Mouse (Mus musculus) CH12.LX (cell line): ENCODE results near the gene Stx8. TPM values are rescaled to one million over a fixed set of nuclear protein-coding genes. Genes with fewer than 3 reads are reported as not detected.

ENCODE experiments used
- DNase-seq: peaks from one replicate; pipeline ENCODE4 v3.0.0-alpha.2; 2013; ENCODE audit errors: extremely low read depth
- H3K27ac ChIP-seq: 2 replicates; pipeline ENCODE4 v1.5.1; 2012; ENCODE audit warnings: low read depth, mild to moderate bottlenecking, control low read depth, moderate library complexity; ENCODE audit not compliant: insufficient read depth
- H3K27me3 ChIP-seq: replicated peaks from 2 replicates; pipeline ENCODE3; 2012; ENCODE audit warnings: inconsistent platforms
- H3K36me3 ChIP-seq, 2 experiments: replicated peaks in 1 of 2; 2 replicates each; pipeline versions ENCODE3 to v1.6.1; 2012; ENCODE audit warnings: inconsistent platforms in 1 of 2, low read length in 1 of 2, mild to moderate bottlenecking in 1 of 2, mixed read lengths in 1 of 2, moderate library complexity in 1 of 2; ENCODE audit not compliant: control insufficient read depth in 1 of 2, insufficient read depth in 1 of 2
- H3K4me1 ChIP-seq, 2 experiments: 2 replicates each; pipeline ENCODE4 v1.6.1; 2012; ENCODE audit warnings: inconsistent platforms in 1 of 2, moderate library complexity in 1 of 2; ENCODE audit not compliant: insufficient read depth in 2 of 2, control insufficient read depth in 1 of 2
- H3K4me2 ChIP-seq: 2 replicates; pipeline ENCODE4 v1.6.1; 2012; ENCODE audit warnings: low read depth, mild to moderate bottlenecking, control low read depth; ENCODE audit not compliant: poor library complexity, insufficient read depth, severe bottlenecking
- H3K4me3 ChIP-seq, 3 experiments: fragments of 150-350 bp in 1 of 3; sonication (generic) in 1 of 3; replicated peaks in 1 of 3; 2 replicates each; pipeline versions ENCODE3 to v1.5.1; 2011 to 2012; ENCODE audit warnings: low read depth in 2 of 3, low read length in 2 of 3, mild to moderate bottlenecking in 2 of 3, moderate library complexity in 2 of 3, control low read depth in 1 of 3, improper control_type of control experiment in 1 of 3, inconsistent platforms in 1 of 3, mixed read lengths in 1 of 3; ENCODE audit not compliant: poor library complexity in 1 of 3
- H3K79me2 ChIP-seq: replicated peaks from 2 replicates; pipeline ENCODE4 v1.6.1; 2012; ENCODE audit warnings: mild to moderate bottlenecking, moderate library complexity; ENCODE audit not compliant: control insufficient read depth, poor library complexity, insufficient read depth, severe bottlenecking; ENCODE audit errors: extremely low read depth
- H3K9ac ChIP-seq: 2 replicates; pipeline ENCODE4 v1.6.1; 2012; ENCODE audit warnings: low read depth, mild to moderate bottlenecking, control low read depth, moderate library complexity; ENCODE audit not compliant: insufficient read depth
- H3K9me3 ChIP-seq: replicated peaks from 2 replicates; pipeline ENCODE3; 2012; ENCODE audit warnings: low read length, inconsistent platforms, mixed read lengths
- BHLHE40 ChIP-seq: IDR thresholded peaks from 2 replicates; pipeline ENCODE4 v1.6.1; 2011; ENCODE audit warnings: mild to moderate bottlenecking, low read depth, low read length, improper control_type of control experiment
- CHD1 ChIP-seq: IDR thresholded peaks from 2 replicates; pipeline ENCODE4 v1.6.1; 2012; ENCODE audit warnings: low read depth, low read length, improper control_type of control experiment, inconsistent platforms
- CHD2 ChIP-seq: IDR thresholded peaks from 2 replicates; pipeline ENCODE4 v1.6.1; 2011; ENCODE audit warnings: low read length, improper control_type of control experiment
- CTCF ChIP-seq, 2 experiments: IDR thresholded peaks in 1 of 2; conservative IDR thresholded peaks in 1 of 2; 2 replicates each; pipeline ENCODE4 v1.5.1; 2011 to 2012; ENCODE audit warnings: low read depth in 2 of 2, low read length in 2 of 2, improper control_type of control experiment in 1 of 2, inconsistent platforms in 1 of 2, mild to moderate bottlenecking in 1 of 2, moderate library complexity in 1 of 2
- E2F4 ChIP-seq: IDR thresholded peaks from 2 replicates; pipeline ENCODE4 v1.6.1; 2011; ENCODE audit warnings: low read depth, low read length, improper control_type of control experiment; ENCODE audit not compliant: insufficient replicate concordance
- ELF1 ChIP-seq: IDR thresholded peaks from 2 replicates; pipeline ENCODE4 v1.6.1; 2014; ENCODE audit warnings: low read depth, mild to moderate bottlenecking, inconsistent platforms, low read length, improper control_type of control experiment
- EP300 ChIP-seq: IDR thresholded peaks from 2 replicates; pipeline ENCODE4 v1.6.1; 2011; ENCODE audit warnings: low read length, improper control_type of control experiment
- ETS1 ChIP-seq: conservative IDR thresholded peaks from 2 replicates; pipeline ENCODE4 v1.6.1; 2012; ENCODE audit warnings: low read depth, mild to moderate bottlenecking, inconsistent platforms, low read length, improper control_type of control experiment, moderate library complexity
- GABPA ChIP-seq: IDR thresholded peaks from 2 replicates; pipeline ENCODE4 v1.6.1; 2012; ENCODE audit warnings: low read depth, low read length, improper control_type of control experiment, inconsistent platforms; ENCODE audit not compliant: insufficient replicate concordance
- HCFC1 ChIP-seq: IDR thresholded peaks from 2 replicates; pipeline ENCODE4 v1.6.1; 2012; ENCODE audit warnings: low read depth, mild to moderate bottlenecking, inconsistent platforms, low read length, improper control_type of control experiment
- IRF4 ChIP-seq: IDR thresholded peaks from 2 replicates; pipeline ENCODE4 v1.6.1; 2014; ENCODE audit warnings: low read depth, mild to moderate bottlenecking, inconsistent platforms, low read length, improper control_type of control experiment
- JUN ChIP-seq: IDR thresholded peaks from 2 replicates; pipeline ENCODE4 v1.6.1; 2011; ENCODE audit warnings: low read depth, mild to moderate bottlenecking, low read length, improper control_type of control experiment, moderate library complexity; ENCODE audit not compliant: insufficient read depth
- JUND ChIP-seq: conservative IDR thresholded peaks from 2 replicates; pipeline ENCODE4 v1.6.1; 2011; ENCODE audit warnings: low read depth, low read length, improper control_type of control experiment
- KAT2A ChIP-seq: IDR thresholded peaks from 2 replicates; pipeline ENCODE4 v1.6.1; 2012; ENCODE audit warnings: low read length, improper control_type of control experiment, inconsistent platforms; ENCODE audit not compliant: insufficient replicate concordance
- MAFK ChIP-seq: IDR thresholded peaks from 2 replicates; pipeline ENCODE4 v1.6.1; 2011; ENCODE audit warnings: low read length, improper control_type of control experiment; ENCODE audit not compliant: insufficient replicate concordance
- MAX ChIP-seq: IDR thresholded peaks from 2 replicates; pipeline ENCODE4 v1.6.1; 2011; ENCODE audit warnings: low read length, improper control_type of control experiment
- MAZ ChIP-seq: IDR thresholded peaks from 2 replicates; pipeline ENCODE4 v1.6.1; 2012; ENCODE audit warnings: low read depth, mild to moderate bottlenecking, inconsistent platforms, low read length, improper control_type of control experiment, moderate library complexity
- MEF2A ChIP-seq: IDR thresholded peaks from 2 replicates; pipeline ENCODE4 v1.6.1; 2014; ENCODE audit warnings: low read depth, mild to moderate bottlenecking, inconsistent platforms, low read length, improper control_type of control experiment, borderline replicate concordance
- MXI1 ChIP-seq: IDR thresholded peaks from 2 replicates; pipeline ENCODE4 v1.6.1; 2011; ENCODE audit warnings: mild to moderate bottlenecking, low read depth, low read length, improper control_type of control experiment
- MYC ChIP-seq: IDR thresholded peaks from 2 replicates; pipeline ENCODE4 v1.6.1; 2011; ENCODE audit warnings: low read depth, mild to moderate bottlenecking, improper control_type of control experiment, low read length
- NELFE ChIP-seq: IDR thresholded peaks from 2 replicates; pipeline ENCODE4 v1.6.1; 2011; ENCODE audit warnings: low read depth, low read length, improper control_type of control experiment
- NRF1 ChIP-seq: IDR thresholded peaks from 2 replicates; pipeline ENCODE4 v1.6.1; 2014; ENCODE audit warnings: low read depth, mild to moderate bottlenecking, inconsistent platforms, low read length, improper control_type of control experiment, moderate library complexity
- PAX5 ChIP-seq: IDR thresholded peaks from 2 replicates; pipeline ENCODE4 v1.6.1; 2012; ENCODE audit warnings: low read length, inconsistent platforms, mixed read lengths
- POLR2A ChIP-seq: IDR thresholded peaks from 2 replicates; pipeline ENCODE4 v1.6.1; 2011; ENCODE audit warnings: low read depth, mild to moderate bottlenecking, improper control_type of control experiment, low read length
- POLR2AphosphoS2 ChIP-seq: IDR thresholded peaks from 2 replicates; pipeline ENCODE4 v1.6.1; 2011; ENCODE audit warnings: low read depth, low read length, improper control_type of control experiment
- RAD21 ChIP-seq: IDR thresholded peaks from 2 replicates; pipeline ENCODE4 v1.6.1; 2011; ENCODE audit warnings: low read depth, mild to moderate bottlenecking, low read length, improper control_type of control experiment, moderate library complexity
- RCOR1 ChIP-seq: conservative IDR thresholded peaks from 2 replicates; pipeline ENCODE4 v1.6.1; 2012; ENCODE audit warnings: low read depth, mild to moderate bottlenecking, inconsistent platforms, low read length, improper control_type of control experiment
- SIN3A ChIP-seq: IDR thresholded peaks from 2 replicates; pipeline ENCODE4 v1.6.1; 2012; ENCODE audit warnings: low read length, improper control_type of control experiment, inconsistent platforms
- SMC3 ChIP-seq: IDR thresholded peaks from 2 replicates; pipeline ENCODE4 v1.6.1; 2011; ENCODE audit warnings: low read depth, low read length, improper control_type of control experiment
- TBP ChIP-seq: conservative IDR thresholded peaks from 2 replicates; pipeline ENCODE4 v1.6.1; 2011; ENCODE audit warnings: low read depth, low read length, improper control_type of control experiment
- TCF12 ChIP-seq: IDR thresholded peaks from 2 replicates; pipeline ENCODE4 v1.6.1; 2014; ENCODE audit warnings: low read depth, mild to moderate bottlenecking, inconsistent platforms, low read length, improper control_type of control experiment
- USF1 ChIP-seq: IDR thresholded peaks from 2 replicates; pipeline ENCODE4 v1.6.1; 2014; ENCODE audit warnings: low read depth, mild to moderate bottlenecking, inconsistent platforms, low read length, improper control_type of control experiment
- USF2 ChIP-seq: conservative IDR thresholded peaks from 2 replicates; pipeline ENCODE4 v1.6.1; 2011; ENCODE audit warnings: low read depth, low read length, improper control_type of control experiment
- ZC3H11A ChIP-seq: IDR thresholded peaks from 2 replicates; pipeline ENCODE4 v1.6.1; 2012; ENCODE audit warnings: low read depth, mild to moderate bottlenecking, inconsistent platforms, low read length, improper control_type of control experiment
- ZKSCAN1 ChIP-seq: IDR thresholded peaks from 2 replicates; pipeline ENCODE4 v1.6.1; 2012; ENCODE audit warnings: low read depth, inconsistent platforms, low read length, improper control_type of control experiment, borderline replicate concordance
- ZMIZ1 ChIP-seq: IDR thresholded peaks from 2 replicates; pipeline ENCODE4 v1.6.1; 2012; ENCODE audit warnings: low read depth, mild to moderate bottlenecking, inconsistent platforms, low read length, improper control_type of control experiment
- ZNF384 ChIP-seq: IDR thresholded peaks from 2 replicates; pipeline ENCODE4 v1.6.1; 2012; ENCODE audit warnings: low read depth, low read length, improper control_type of control experiment, inconsistent platforms
- dilution Hi-C: fragments of 300-500 bp; cut with MboI; formaldehyde crosslinking; loops from 2 replicates; pipeline ENCODE4 v1.14.3; 2020; ENCODE audit warnings: low sequenced_read_pairs; ENCODE audit not compliant: extremely low pct_unique_long_range_greater_than_20kb, extremely low pct_ligation_motif_present
- in situ Hi-C: fragments of 300-500 bp; cut with MboI; formaldehyde crosslinking; loops from 3 replicates; pipeline ENCODE4 v1.14.3; 2019; ENCODE audit warnings: low sequenced_read_pairs, low pct_ligation_motif_present, low pct_unique_long_range_greater_than_20kb, mixed read lengths
- polyA plus RNA-seq: library from polyadenylated mRNA; unstranded; fragments of >175 nt; gene quantifications from 2 replicates; pipeline ENCODE4 v1.2.1, GENCODE M21; 2012; ENCODE audit warnings: low read depth; ENCODE audit not compliant: insufficient read length
- total RNA-seq, 2 experiments: library from RNA; depleted of rRNA; stranded (reverse); fragments of 300-350 nt in 1 of 2; fragments of >200 nt in 1 of 2; gene quantifications; 2 replicates each; pipeline ENCODE4 v1.2.3; 2012 to 2014

Gene Stx8
- total RNA-seq (2012; rRNA removed), result 33.5 and 35.2 TPM in 2 replicates
- 31.8 and 39.2 TPM in 2 replicates for total RNA-seq (2014; rRNA removed)
- 57.9 and 61.3 TPM in 2 replicates for polyA plus RNA-seq

DNA sequence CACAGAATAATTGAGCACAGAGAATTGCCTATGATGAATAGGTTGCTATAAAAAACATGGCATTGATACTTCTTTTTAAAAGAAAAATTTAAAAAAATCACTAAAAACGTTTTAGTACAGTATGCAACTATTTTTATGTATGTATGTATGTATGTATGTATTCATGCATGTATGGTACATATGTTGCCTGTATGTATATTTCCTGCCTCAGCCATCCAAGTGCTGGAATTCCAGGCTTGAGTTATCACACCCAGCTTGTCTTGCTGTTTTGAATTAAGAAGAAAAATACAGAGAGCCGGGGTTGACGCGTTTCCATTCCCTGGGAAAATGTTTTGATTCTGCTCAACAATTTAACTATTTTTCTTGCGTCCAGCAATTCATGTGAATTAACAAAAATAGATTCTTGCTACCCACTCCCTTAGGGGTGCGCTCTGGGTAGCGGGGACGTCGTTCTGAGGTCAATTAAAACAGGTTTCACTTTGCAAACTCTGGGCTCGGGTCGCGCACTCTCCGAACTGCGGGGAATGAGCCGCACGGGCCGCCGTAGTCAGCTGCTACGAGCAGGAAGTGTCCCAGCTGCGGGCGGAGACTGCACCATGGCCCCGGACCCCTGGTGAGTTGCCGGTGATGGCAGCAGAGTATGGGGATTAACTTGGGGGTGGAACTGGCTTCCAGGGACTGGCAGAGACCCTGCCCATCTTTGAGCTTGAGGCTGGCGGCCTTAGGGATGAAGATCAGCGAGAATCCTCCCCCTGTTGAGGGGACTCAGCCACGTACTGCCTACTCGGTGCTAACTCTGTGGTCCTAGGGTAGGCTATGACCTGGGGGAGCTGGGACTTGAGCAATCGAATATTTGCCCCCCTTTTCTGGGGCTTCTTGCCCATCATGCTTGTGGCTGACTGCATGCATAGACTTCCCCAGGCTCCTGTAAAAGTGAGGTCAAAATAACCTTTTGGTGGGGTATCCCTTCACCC is at the start of gene Stx8:
Gene Stx8 (plus strand): TSS at position 289 of the 974 bp plus-strand sequence.
- H3K79me2 ChIP-seq, result peaks cover 14% of the 10 kb centered on the region; the same call in 1 of the 2 replicates
- peak within 1 kb of the TSS; percentile 77 for H3K9ac ChIP-seq
- H3K4me1 ChIP-seq, result peaks cover 4 to 30% of the 10 kb centered on the region in 2 experiments
- peak within 1 kb of the TSS; percentile 78 to 97 (median 90) for H3K4me3 ChIP-seq
- H3K4me2 ChIP-seq, result peak within 1 kb of the TSS; percentile 95
- no peak within 1 kb of the TSS for H3K27ac ChIP-seq
- H3K9me3 ChIP-seq, result no peaks in the 10 kb centered on the region
- dilution Hi-C loops (no loop called here), in situ Hi-C loops (no loop called here)
- DNase-seq, result peak; percentile 88
- peaks cover 8 to 21% of the 10 kb centered on the region in 2 experiments for H3K36me3 ChIP-seq
- peaks cover 5% of the 10 kb centered on the region for H3K27me3 ChIP-seq
- no peak for TF ChIP-seq USF2
- peak; percentile 82 for TF ChIP-seq POLR2A
- TF ChIP-seq ZNF384, result no peak
- TF ChIP-seq E2F4, result no peak
- peak; percentile 80 for TF ChIP-seq USF1
- peak; percentile 62 for TF ChIP-seq NRF1
- TF ChIP-seq MXI1, result peak; percentile 95
- no peak for TF ChIP-seq SMC3
- 0 out of 2 replicates have a peak, but pooled peaks have one; percentile 51 for TF ChIP-seq NELFE
- TF ChIP-seq CHD1, result peak; percentile 79; the same call in 1 of the 2 replicates
- peak; percentile 99 for TF ChIP-seq ELF1
- peak; percentile 63 for TF ChIP-seq MAX
- TF ChIP-seq ETS1, result peak; percentile 76
- peak; percentile 88 for TF ChIP-seq HCFC1
- TF ChIP-seq RCOR1, result no peak
- TF ChIP-seq CTCF (conservative IDR thresholded peaks at IDR 0.05 in 1 of 2, IDR thresholded peaks at IDR 0.05 in 1 of 2; ENCODE audit: low read depth in 2 of 2, low read length in 2 of 2), result no peak
- TF ChIP-seq KAT2A, result peak; percentile 80; the same call in 1 of the 2 replicates
- TF ChIP-seq ZC3H11A, result no peak
- peak; percentile 51 for TF ChIP-seq BHLHE40
- TF ChIP-seq PAX5, result no peak
- TF ChIP-seq EP300, result peak; percentile 55
- 0 out of 2 replicates have a peak, but pooled peaks have one; percentile 3 for TF ChIP-seq JUN
- 0 out of 2 replicates have a peak, but pooled peaks have one; percentile 24 for TF ChIP-seq TBP
- TF ChIP-seq JUND, result no peak
- peak; percentile 67; the same call in 1 of the 2 replicates for TF ChIP-seq MAZ
- no peak for TF ChIP-seq GABPA
- peak; percentile 71 for TF ChIP-seq TCF12
- peak; percentile 44; the same call in 1 of the 2 replicates for TF ChIP-seq MYC
- peak; percentile 55; the same call in 1 of the 2 replicates for TF ChIP-seq MEF2A
- no peak for TF ChIP-seq ZKSCAN1
- 0 out of 2 replicates have a peak, but pooled peaks have one; percentile 50 for TF ChIP-seq POLR2AphosphoS2
- TF ChIP-seq CHD2, result no peak
- peak; percentile 82 for TF ChIP-seq IRF4
- no peak for TF ChIP-seq RAD21
- no peak; the same call in 1 of the 2 replicates for TF ChIP-seq ZMIZ1
- TF ChIP-seq MAFK, result no peak
- peak; percentile 100 for TF ChIP-seq SIN3A
